Mouse (Mus musculus) CH12.LX (cell line): ENCODE data around the gene Mrps16. TPM values are rescaled to one million over a fixed set of nuclear protein-coding genes. Genes with fewer than 3 reads are reported as not detected.

Source experiments
- DNase-seq: peaks from one replicate; pipeline ENCODE4 v3.0.0-alpha.2; 2013; ENCODE audit errors: extremely low read depth
- H3K27ac ChIP-seq: 2 replicates; pipeline ENCODE4 v1.5.1; 2012; ENCODE audit warnings: low read depth, mild to moderate bottlenecking, control low read depth, moderate library complexity; ENCODE audit not compliant: insufficient read depth
- H3K27me3 ChIP-seq: replicated peaks from 2 replicates; pipeline ENCODE3; 2012; ENCODE audit warnings: inconsistent platforms
- H3K36me3 ChIP-seq, 2 experiments: replicated peaks in 1 of 2; 2 replicates each; pipeline versions ENCODE3 to v1.6.1; 2012; ENCODE audit warnings: inconsistent platforms in 1 of 2, low read length in 1 of 2, mild to moderate bottlenecking in 1 of 2, mixed read lengths in 1 of 2, moderate library complexity in 1 of 2; ENCODE audit not compliant: control insufficient read depth in 1 of 2, insufficient read depth in 1 of 2
- H3K4me1 ChIP-seq, 2 experiments: 2 replicates each; pipeline ENCODE4 v1.6.1; 2012; ENCODE audit warnings: inconsistent platforms in 1 of 2, moderate library complexity in 1 of 2; ENCODE audit not compliant: insufficient read depth in 2 of 2, control insufficient read depth in 1 of 2
- H3K4me2 ChIP-seq: 2 replicates; pipeline ENCODE4 v1.6.1; 2012; ENCODE audit warnings: low read depth, mild to moderate bottlenecking, control low read depth; ENCODE audit not compliant: poor library complexity, insufficient read depth, severe bottlenecking
- H3K4me3 ChIP-seq, 3 experiments: fragments of 150-350 bp in 1 of 3; sonication (generic) in 1 of 3; replicated peaks in 1 of 3; 2 replicates each; pipeline versions ENCODE3 to v1.5.1; 2011 to 2012; ENCODE audit warnings: low read depth in 2 of 3, low read length in 2 of 3, mild to moderate bottlenecking in 2 of 3, moderate library complexity in 2 of 3, control low read depth in 1 of 3, improper control_type of control experiment in 1 of 3, inconsistent platforms in 1 of 3, mixed read lengths in 1 of 3; ENCODE audit not compliant: poor library complexity in 1 of 3
- H3K79me2 ChIP-seq: replicated peaks from 2 replicates; pipeline ENCODE4 v1.6.1; 2012; ENCODE audit warnings: mild to moderate bottlenecking, moderate library complexity; ENCODE audit not compliant: control insufficient read depth, poor library complexity, insufficient read depth, severe bottlenecking; ENCODE audit errors: extremely low read depth
- H3K9ac ChIP-seq: 2 replicates; pipeline ENCODE4 v1.6.1; 2012; ENCODE audit warnings: low read depth, mild to moderate bottlenecking, control low read depth, moderate library complexity; ENCODE audit not compliant: insufficient read depth
- H3K9me3 ChIP-seq: replicated peaks from 2 replicates; pipeline ENCODE3; 2012; ENCODE audit warnings: low read length, inconsistent platforms, mixed read lengths
- CTCF ChIP-seq, 2 experiments: IDR thresholded peaks in 1 of 2; conservative IDR thresholded peaks in 1 of 2; 2 replicates each; pipeline ENCODE4 v1.5.1; 2011 to 2012; ENCODE audit warnings: low read depth in 2 of 2, low read length in 2 of 2, improper control_type of control experiment in 1 of 2, inconsistent platforms in 1 of 2, mild to moderate bottlenecking in 1 of 2, moderate library complexity in 1 of 2
- E2F4 ChIP-seq: IDR thresholded peaks from 2 replicates; pipeline ENCODE4 v1.6.1; 2011; ENCODE audit warnings: low read depth, low read length, improper control_type of control experiment; ENCODE audit not compliant: insufficient replicate concordance
- MAZ ChIP-seq: IDR thresholded peaks from 2 replicates; pipeline ENCODE4 v1.6.1; 2012; ENCODE audit warnings: low read depth, mild to moderate bottlenecking, inconsistent platforms, low read length, improper control_type of control experiment, moderate library complexity
- MEF2A ChIP-seq: IDR thresholded peaks from 2 replicates; pipeline ENCODE4 v1.6.1; 2014; ENCODE audit warnings: low read depth, mild to moderate bottlenecking, inconsistent platforms, low read length, improper control_type of control experiment, borderline replicate concordance
- PAX5 ChIP-seq: IDR thresholded peaks from 2 replicates; pipeline ENCODE4 v1.6.1; 2012; ENCODE audit warnings: low read length, inconsistent platforms, mixed read lengths
- POLR2A ChIP-seq: IDR thresholded peaks from 2 replicates; pipeline ENCODE4 v1.6.1; 2011; ENCODE audit warnings: low read depth, mild to moderate bottlenecking, improper control_type of control experiment, low read length
- RCOR1 ChIP-seq: conservative IDR thresholded peaks from 2 replicates; pipeline ENCODE4 v1.6.1; 2012; ENCODE audit warnings: low read depth, mild to moderate bottlenecking, inconsistent platforms, low read length, improper control_type of control experiment
- SMC3 ChIP-seq: IDR thresholded peaks from 2 replicates; pipeline ENCODE4 v1.6.1; 2011; ENCODE audit warnings: low read depth, low read length, improper control_type of control experiment
- TCF12 ChIP-seq: IDR thresholded peaks from 2 replicates; pipeline ENCODE4 v1.6.1; 2014; ENCODE audit warnings: low read depth, mild to moderate bottlenecking, inconsistent platforms, low read length, improper control_type of control experiment
- UBTF ChIP-seq: IDR thresholded peaks from 2 replicates; pipeline ENCODE4 v1.6.1; 2012; ENCODE audit warnings: low read depth, mild to moderate bottlenecking, inconsistent platforms, low read length, improper control_type of control experiment, moderate library complexity
- USF1 ChIP-seq: IDR thresholded peaks from 2 replicates; pipeline ENCODE4 v1.6.1; 2014; ENCODE audit warnings: low read depth, mild to moderate bottlenecking, inconsistent platforms, low read length, improper control_type of control experiment
- USF2 ChIP-seq: conservative IDR thresholded peaks from 2 replicates; pipeline ENCODE4 v1.6.1; 2011; ENCODE audit warnings: low read depth, low read length, improper control_type of control experiment
- ZKSCAN1 ChIP-seq: IDR thresholded peaks from 2 replicates; pipeline ENCODE4 v1.6.1; 2012; ENCODE audit warnings: low read depth, inconsistent platforms, low read length, improper control_type of control experiment, borderline replicate concordance
- dilution Hi-C: fragments of 300-500 bp; cut with MboI; formaldehyde crosslinking; loops from 2 replicates; pipeline ENCODE4 v1.14.3; 2020; ENCODE audit warnings: low sequenced_read_pairs; ENCODE audit not compliant: extremely low pct_unique_long_range_greater_than_20kb, extremely low pct_ligation_motif_present
- in situ Hi-C: fragments of 300-500 bp; cut with MboI; formaldehyde crosslinking; loops from 3 replicates; pipeline ENCODE4 v1.14.3; 2019; ENCODE audit warnings: low sequenced_read_pairs, low pct_ligation_motif_present, low pct_unique_long_range_greater_than_20kb, mixed read lengths
- polyA plus RNA-seq: library from polyadenylated mRNA; unstranded; fragments of >175 nt; gene quantifications from 2 replicates; pipeline ENCODE4 v1.2.1, GENCODE M21; 2012; ENCODE audit warnings: low read depth; ENCODE audit not compliant: insufficient read length
- total RNA-seq, 2 experiments: library from RNA; depleted of rRNA; stranded (reverse); fragments of 300-350 nt in 1 of 2; fragments of >200 nt in 1 of 2; gene quantifications; 2 replicates each; pipeline ENCODE4 v1.2.3; 2012 to 2014

The Mrps16 gene
- total and polyA plus RNA-seq, 3 experiments: 97.2 to 112 (median 110) TPM

DNA sequence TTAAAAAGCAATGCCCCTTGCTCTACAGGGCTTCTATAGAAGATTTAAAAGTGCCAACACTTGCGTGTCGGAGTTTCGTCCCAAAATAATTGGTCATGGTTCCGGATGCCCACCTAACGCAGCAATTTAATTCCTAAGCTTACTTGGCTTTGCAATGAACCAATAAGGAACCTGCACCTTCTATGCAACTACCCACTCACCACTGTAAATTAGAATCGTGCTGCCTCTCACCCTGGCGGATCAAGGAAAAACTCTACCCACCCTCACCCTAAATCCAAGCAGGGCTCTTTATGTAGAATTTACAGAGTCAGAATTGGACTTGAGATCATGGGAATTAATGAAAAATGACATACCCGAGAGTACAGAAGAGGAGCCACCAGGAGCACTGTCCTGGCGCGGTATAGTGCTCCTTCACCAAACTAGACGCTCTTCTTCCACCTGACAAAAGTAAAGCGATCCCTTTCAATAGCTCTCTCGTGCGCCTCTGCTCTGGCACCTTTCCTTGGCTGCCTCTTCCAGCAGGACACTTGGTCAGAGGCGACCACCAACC, 45.9 kb downstream of the Mrps16 start:
- Histone ChIP-seq H3K79me2 (peaks cover 31% of the 10 kb centered on the region), H3K9ac (peak overlapping the region; percentile 92), H3K27ac (0 out of 2 replicates have a peak overlapping the region, but pooled peaks have one; percentile 13), H3K27me3 (no peaks in the 10 kb centered on the region), H3K4me2 (peak overlapping the region; percentile 95), H3K9me3 (no peaks in the 10 kb centered on the region), H3K4me1 (peaks cover 5 to 32% of the 10 kb centered on the region in 2 experiments; a peak in 3 of 4 replicates), H3K36me3 (peaks cover 13 to 48% of the 10 kb centered on the region in 2 experiments)
- DNase-seq: no peak
- in situ Hi-C loops: loop anchor here (5.0 kb wide), 2 partner anchors 40 to 85 kb away; partner anchors contain the start of gene Dnajc9
- dilution Hi-C loops: no loop called here
- TF ChIP-seq MAZ: no peak
- TF ChIP-seq PAX5: no peak
- TF ChIP-seq ZKSCAN1: no peak
- TF ChIP-seq, all 38 proteins: peak for 0
- H3K4me3 ChIP-seq: peak overlapping the region; percentile 70 to 81 (median 78)

DNA sequence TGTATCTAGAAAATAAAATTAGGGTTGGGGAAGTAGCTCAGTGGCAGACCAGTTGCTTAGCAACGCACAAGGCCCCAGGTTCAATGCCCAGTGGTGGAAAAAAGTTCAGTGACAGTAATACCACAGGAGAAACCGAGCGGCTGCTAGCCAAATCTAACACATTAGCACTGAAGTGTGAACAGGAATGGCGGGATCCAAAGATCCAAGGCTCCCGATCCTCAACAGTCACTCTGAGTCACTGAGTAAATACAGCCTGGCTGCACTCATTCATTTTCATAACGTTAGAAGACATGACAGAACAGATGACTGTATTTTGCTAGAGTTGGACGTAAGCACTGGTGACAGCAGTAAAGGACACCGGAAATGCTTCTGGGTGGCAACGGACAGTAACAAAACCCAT, 47.5 kb downstream of the Mrps16 start:
- peaks cover 25 to 52% of the 10 kb centered on the region in 2 experiments for H3K36me3 ChIP-seq
- H3K4me2 ChIP-seq: 0 out of 2 replicates have a peak overlapping the region, but pooled peaks have one; percentile 95
- H3K9ac ChIP-seq: peak overlapping the region; percentile 42
- H3K9me3 ChIP-seq: no peaks in the 10 kb centered on the region
- H3K27me3 ChIP-seq: no peaks in the 10 kb centered on the region
- no peak for DNase-seq
- H3K27ac ChIP-seq: no peak overlapping the region
- no peak overlapping the region for H3K4me3 ChIP-seq
- in situ Hi-C loops: loop anchor here (5.0 kb wide), 2 partner anchors 41 to 86 kb away; partner anchors contain the start of gene Dnajc9
- H3K79me2 ChIP-seq: peaks cover 31% of the 10 kb centered on the region
- dilution Hi-C loops: no loop called here
- TF ChIP-seq RCOR1: no peak
- TF ChIP-seq POLR2A: no peak
- no peak for TF ChIP-seq E2F4
- TF ChIP-seq CTCF (conservative IDR thresholded peaks at IDR 0.05 in 1 of 2, IDR thresholded peaks at IDR 0.05 in 1 of 2; ENCODE audit: low read depth in 2 of 2, low read length in 2 of 2): no peak
- TF ChIP-seq ZKSCAN1: no peak
- TF ChIP-seq UBTF: no peak
- TF ChIP-seq MEF2A: no peak
- TF ChIP-seq TCF12: no peak
- TF ChIP-seq SMC3: no peak
- no peak for TF ChIP-seq USF1
- TF ChIP-seq USF2: no peak
- peaks cover 8 to 37% of the 10 kb centered on the region in 2 experiments; a peak in 3 of 4 replicates for H3K4me1 ChIP-seq
